Mouse (Mus musculus) kidney, adult 2 months (tissue): ENCODE data around the gene 9530077C05Rik. TPM values are rescaled to one million over a fixed set of nuclear protein-coding genes. Genes with fewer than 3 reads are reported as not detected.

Experiments
- DNase-seq: peaks from one replicate; pipeline ENCODE4 v3.0.0; 2021
- H3K27ac ChIP-seq: fragments of 200-500 bp; 2 replicates; pipeline ENCODE4 v1.5.1; 2012; ENCODE audit warnings: low read depth, low read length, control low read depth, inconsistent platforms; ENCODE audit not compliant: insufficient read depth
- H3K27me3 ChIP-seq: fragments of 200-500 bp; replicated peaks from 2 replicates; pipeline ENCODE4 v1.6.1; 2012; ENCODE audit warnings: mild to moderate bottlenecking, moderate library complexity, low read length, inconsistent platforms; ENCODE audit not compliant: control insufficient read depth, insufficient read depth
- H3K36me3 ChIP-seq: fragments of 200-500 bp; 2 replicates; pipeline ENCODE4 v1.6.1; 2012; ENCODE audit warnings: mild to moderate bottlenecking, moderate library complexity, low read length, inconsistent platforms; ENCODE audit not compliant: control insufficient read depth, insufficient read depth
- H3K4me1 ChIP-seq: fragments of 200-500 bp; 2 replicates; pipeline ENCODE4 v1.6.1; 2011; ENCODE audit warnings: low read length; ENCODE audit not compliant: control insufficient read depth, insufficient read depth
- H3K4me3 ChIP-seq: fragments of 200-500 bp; 2 replicates; pipeline ENCODE4 v1.5.1; 2011; ENCODE audit warnings: mild to moderate bottlenecking, low read depth, low read length, control low read depth; ENCODE audit not compliant: insufficient read depth
- CTCF ChIP-seq: fragments of 200-500 bp; conservative IDR thresholded peaks from 2 replicates; pipeline ENCODE4 v1.5.1; 2011; ENCODE audit warnings: low read depth, mild to moderate bottlenecking, control low read depth, low read length, moderate library complexity, mixed read lengths; ENCODE audit not compliant: insufficient read depth, insufficient read length
- POLR2A ChIP-seq: fragments of 200-500 bp; IDR thresholded peaks from one replicate; pipeline ENCODE4 v1.6.1; 2011; ENCODE audit warnings: low read depth, low read length, control low read depth
- WGBS: fragments of 180-500 bp; shearing (Covaris S2); methylation state at CpG from one replicate; pipeline ENCODE4 v1.1.7; 2018; 5-methylcytosine and 5-hydroxymethylcytosine counted together
- polyA plus RNA-seq: library from polyadenylated mRNA; depleted of rRNA; stranded (reverse); fragments of >200 nt; gene quantifications from 2 replicates; pipeline ENCODE4 v1.2.3, GENCODE M21; 2012; rRNA removed

9530077C05Rik gene
- polyA plus RNA-seq, 1 experiment = 1.0 TPM

GRCm38 (mm10) chr9:22488963-22489362, 77.7 kb downstream of the 9530077C05Rik start:
- WGBS = 64% methylated on average over 9 of the region's 9 CpGs
- H3K36me3 ChIP-seq = no peaks in the 10 kb centered on the region
- H3K27me3 ChIP-seq = no peaks in the 10 kb centered on the region
- H3K27ac ChIP-seq = no peak overlapping the region
- peaks cover 3% of the 10 kb centered on the region; the same call in 1 of the 2 replicates for H3K4me1 ChIP-seq
- no peak for DNase-seq
- no peak for TF ChIP-seq CTCF
- TF ChIP-seq POLR2A = no peak
- H3K4me3 ChIP-seq = no peak overlapping the region

Other genes with a start within 250 kb of the 9530077C05Rik start
- gene Zfp872, start 223.4 kb upstream of the 9530077C05Rik start, polyA plus RNA-seq = not detected in 2 replicates
- 13.6 and 17.7 TPM in 2 replicates for gene Zfp809, start 185.8 kb upstream of the 9530077C05Rik start, polyA plus RNA-seq
- gene Zfp599, start 151.6 kb upstream of the 9530077C05Rik start, polyA plus RNA-seq = 0.07 and 0.09 TPM in 2 replicates
- gene Zfp810, start 103.9 kb upstream of the 9530077C05Rik start, polyA plus RNA-seq = 12.7 and 13.3 TPM in 2 replicates
- gene Anln, start 22.3 kb upstream of the 9530077C05Rik start, polyA plus RNA-seq = 0.33 and 0.44 TPM in 2 replicates
- not detected in 2 replicates for gene Gm17545, start 42.8 kb downstream of the 9530077C05Rik start, polyA plus RNA-seq
- gene Rp9, start 58.2 kb downstream of the 9530077C05Rik start, polyA plus RNA-seq = 56.9 and 61.8 TPM in 2 replicates
- 12.7 and 14.1 TPM in 2 replicates for gene Bbs9, start 64.2 kb downstream of the 9530077C05Rik start, polyA plus RNA-seq